ENCODE assay signal across 17 mouse cellular contexts in the genomic region with DNA sequence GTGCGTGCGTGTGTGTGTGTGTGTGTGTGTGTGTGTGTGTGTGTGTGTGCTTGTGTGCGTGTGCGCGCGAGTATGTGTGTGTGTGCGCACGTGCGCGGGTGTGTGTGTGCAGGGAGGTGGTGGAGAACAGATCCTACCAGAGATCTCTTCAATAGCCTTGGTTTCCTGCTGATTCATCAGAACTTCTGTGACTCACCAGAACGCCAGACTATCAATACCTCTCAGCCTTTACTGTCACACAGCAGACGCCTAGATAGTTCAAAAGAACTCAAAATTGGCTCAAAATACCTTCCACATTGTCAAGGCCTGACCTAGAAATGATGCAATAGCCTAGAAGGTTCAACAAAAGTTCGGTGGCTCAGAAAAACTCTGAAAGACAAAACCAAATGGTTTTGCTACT.
"Had no signal": no experiment of that assay in that cellular context is flagged by ENCODE, and none has a peak within 500 bp of the region (broad histone marks: within the 10 kb centered on the region; RNA-seq: fewer than 3 reads in every experiment).

No protein-coding gene starts in this region.

- H3K4me1 ChIP-seq: liver, embryonic 13.5 days; lung, embryonic 15.5 days; megakaryocyte, embryonic 14.5 days; midbrain, embryonic 12.5 days; neural tube, embryonic 15.5 days had no signal

- DNase-seq: kidney, postnatal 14 days; liver, embryonic 13.5 days; liver, postnatal 0 days; lung, postnatal 14 days; right cerebral cortex, adult 18-20 months; right cerebral cortex, postnatal 25 days; thymus, adult 2 months; thymus, postnatal 36 days had no signal

- H3K4me2 ChIP-seq: kidney, embryonic 15.5 days; liver, embryonic 13.5 days; lung, embryonic 15.5 days; midbrain, embryonic 12.5 days; neural tube, embryonic 15.5 days had no signal

- ATAC-seq: liver, postnatal 0 days had no signal

- H3K27me3 ChIP-seq: kidney, embryonic 15.5 days; liver, embryonic 13.5 days; lung, embryonic 15.5 days; midbrain, embryonic 12.5 days; neural tube, embryonic 15.5 days had no signal

- H3K4me3 ChIP-seq: kidney, embryonic 15.5 days; left cerebral cortex, adult 2 months; limb, embryonic 10.5 days; liver, embryonic 13.5 days; lung, embryonic 15.5 days; megakaryocyte, embryonic 14.5 days; midbrain, embryonic 12.5 days; neural tube, embryonic 15.5 days had no signal

- H3K9me3 ChIP-seq: kidney, embryonic 15.5 days; limb, embryonic 10.5 days; liver, embryonic 13.5 days; lung, embryonic 15.5 days; megakaryocyte, embryonic 14.5 days; midbrain, embryonic 12.5 days; neural tube, embryonic 15.5 days had no signal

- H3K27ac ChIP-seq: kidney, embryonic 15.5 days; left cerebral cortex, adult 2 months; limb, embryonic 10.5 days; liver, embryonic 13.5 days; lung, embryonic 15.5 days; macrophage; midbrain, embryonic 12.5 days; neural tube, embryonic 15.5 days; stomach, postnatal 0 days had no signal

- H3K36me3 ChIP-seq: kidney, embryonic 15.5 days; limb, embryonic 10.5 days; liver, embryonic 13.5 days; lung, embryonic 15.5 days; midbrain, embryonic 12.5 days; neural tube, embryonic 15.5 days had no signal

- H3K9ac ChIP-seq: kidney, embryonic 15.5 days; liver, embryonic 13.5 days; liver, postnatal 0 days; lung, embryonic 15.5 days; midbrain, embryonic 12.5 days; neural tube, embryonic 15.5 days had no signal
